Mouse (Mus musculus) embryo, embryonic 11.5 days (tissue): ENCODE measurements around the gene Nckap1l.
"Not testable (repeated sequence)": the region's sequence is repeated elsewhere in the genome, so short reads cannot be mapped to it uniquely, and the experiment has no call there.

Source experiments
- DNase-seq: peaks from one replicate; pipeline ENCODE4 v3.0.0-alpha.2; 2012; ENCODE audit warnings: low read depth, low spot score

The Nckap1l gene

GRCm38 (mm10) chr15:103453551-103454218 lies at the start of gene Nckap1l:
Gene Nckap1l (plus strand): TSS chr15:103453794.
- no peak for DNase-seq

- not testable (repeated sequence) for DNase-seq
Observed at GRCm38 (mm10) chr15:103405586-103405985, 48.0 kb upstream of the Nckap1l start.

- no peak for DNase-seq
Observed at GRCm38 (mm10) chr15:103427017-103427416, 26.6 kb upstream of the Nckap1l start.

- DNase-seq = no peak
Observed at GRCm38 (mm10) chr15:103430241-103430640, 23.4 kb upstream of the Nckap1l start, which contains the start of gene Gtsf1. Gene Gtsf1 (minus strand): TSS chr15:103430470.

- not testable (repeated sequence) for DNase-seq
Observed at GRCm38 (mm10) chr15:103445966-103446365, 7.6 kb upstream of the Nckap1l start.

GRCm38 (mm10) chr15:103448369-103448768 lies 5.2 kb upstream of the Nckap1l start, which contains the start of gene Gtsf2:
Gene Gtsf2 (minus strand): TSS chr15:103448469.
- DNase-seq = no peak

GRCm38 (mm10) chr15:103454449-103454848 lies 855 bp downstream of the Nckap1l start:
- no peak for DNase-seq

GRCm38 (mm10) chr15:103462539-103463261 lies 9.1 kb downstream of the Nckap1l start:
- no peak for DNase-seq

- no peak for DNase-seq
Observed at GRCm38 (mm10) chr15:103471488-103472194, 18.0 kb downstream of the Nckap1l start.

- DNase-seq = no peak
Observed at GRCm38 (mm10) chr15:103472265-103472664, 18.7 kb downstream of the Nckap1l start.

GRCm38 (mm10) chr15:103473182-103473581 lies 19.6 kb downstream of the Nckap1l start:
- no peak for DNase-seq

GRCm38 (mm10) chr15:103473769-103474168 lies 20.2 kb downstream of the Nckap1l start:
- DNase-seq = no peak

- DNase-seq = no peak
Observed at GRCm38 (mm10) chr15:103479080-103479606, 25.5 kb downstream of the Nckap1l start.

- DNase-seq = no peak
Observed at GRCm38 (mm10) chr15:103480129-103480528, 26.5 kb downstream of the Nckap1l start.

GRCm38 (mm10) chr15:103482488-103482887 lies 28.9 kb downstream of the Nckap1l start:
- no peak for DNase-seq

GRCm38 (mm10) chr15:103484490-103484889 lies 30.9 kb downstream of the Nckap1l start:
- no peak for DNase-seq

- DNase-seq = no peak
Observed at GRCm38 (mm10) chr15:103485106-103485505, 31.5 kb downstream of the Nckap1l start.

- no peak for DNase-seq
Observed at GRCm38 (mm10) chr15:103486658-103487057, 33.1 kb downstream of the Nckap1l start.

- DNase-seq = no peak
Observed at GRCm38 (mm10) chr15:103488336-103488735, 34.7 kb downstream of the Nckap1l start.

GRCm38 (mm10) chr15:103496204-103497140 lies 42.9 kb downstream of the Nckap1l start:
- DNase-seq = no peak

GRCm38 (mm10) chr15:103498157-103498556 lies 44.6 kb downstream of the Nckap1l start:
- no peak for DNase-seq
